Mouse (Mus musculus): ENCODE data around the gene Vps13d.

DNA sequence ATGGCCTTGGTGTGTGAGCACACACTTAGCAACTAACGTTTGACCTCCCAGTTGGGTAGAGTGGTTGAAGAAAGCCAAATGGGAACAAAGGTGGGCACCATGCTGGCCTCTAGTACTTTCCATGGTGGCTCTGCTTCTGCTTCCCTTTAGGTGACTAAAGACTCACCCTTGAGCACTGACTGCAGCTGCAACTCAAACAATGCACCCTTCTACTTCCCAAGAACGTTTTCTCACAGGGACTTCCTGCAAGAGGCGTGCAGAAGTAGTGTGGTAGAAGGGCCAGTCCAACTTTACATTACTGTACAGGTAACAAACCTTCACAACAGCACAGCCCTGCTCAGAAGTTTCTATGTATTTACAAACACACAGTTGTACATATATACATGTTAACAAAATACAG, 220.3 kb downstream of the Vps13d start:
- TF ChIP-seq CTCF (IDR thresholded peaks at IDR 0.05) (no peak), EP300 (IDR thresholded peaks at IDR 0.05) (no peak)
